Mouse (Mus musculus) CH12.LX (cell line): ENCODE measurements around the gene Prdm10. TPM values are rescaled to one million over a fixed set of nuclear protein-coding genes. Genes with fewer than 3 reads are reported as not detected.

Source experiments
- DNase-seq: peaks from one replicate; pipeline ENCODE4 v3.0.0-alpha.2; 2013; ENCODE audit errors: extremely low read depth
- H3K27ac ChIP-seq: 2 replicates; pipeline ENCODE4 v1.5.1; 2012; ENCODE audit warnings: low read depth, mild to moderate bottlenecking, control low read depth, moderate library complexity; ENCODE audit not compliant: insufficient read depth
- H3K27me3 ChIP-seq: replicated peaks from 2 replicates; pipeline ENCODE3; 2012; ENCODE audit warnings: inconsistent platforms
- H3K36me3 ChIP-seq, 2 experiments: replicated peaks in 1 of 2; 2 replicates each; pipeline versions ENCODE3 to v1.6.1; 2012; ENCODE audit warnings: inconsistent platforms in 1 of 2, low read length in 1 of 2, mild to moderate bottlenecking in 1 of 2, mixed read lengths in 1 of 2, moderate library complexity in 1 of 2; ENCODE audit not compliant: control insufficient read depth in 1 of 2, insufficient read depth in 1 of 2
- H3K4me1 ChIP-seq, 2 experiments: 2 replicates each; pipeline ENCODE4 v1.6.1; 2012; ENCODE audit warnings: inconsistent platforms in 1 of 2, moderate library complexity in 1 of 2; ENCODE audit not compliant: insufficient read depth in 2 of 2, control insufficient read depth in 1 of 2
- H3K4me2 ChIP-seq: 2 replicates; pipeline ENCODE4 v1.6.1; 2012; ENCODE audit warnings: low read depth, mild to moderate bottlenecking, control low read depth; ENCODE audit not compliant: poor library complexity, insufficient read depth, severe bottlenecking
- H3K4me3 ChIP-seq, 3 experiments: fragments of 150-350 bp in 1 of 3; sonication (generic) in 1 of 3; replicated peaks in 1 of 3; 2 replicates each; pipeline versions ENCODE3 to v1.5.1; 2011 to 2012; ENCODE audit warnings: low read depth in 2 of 3, low read length in 2 of 3, mild to moderate bottlenecking in 2 of 3, moderate library complexity in 2 of 3, control low read depth in 1 of 3, improper control_type of control experiment in 1 of 3, inconsistent platforms in 1 of 3, mixed read lengths in 1 of 3; ENCODE audit not compliant: poor library complexity in 1 of 3
- H3K79me2 ChIP-seq: replicated peaks from 2 replicates; pipeline ENCODE4 v1.6.1; 2012; ENCODE audit warnings: mild to moderate bottlenecking, moderate library complexity; ENCODE audit not compliant: control insufficient read depth, poor library complexity, insufficient read depth, severe bottlenecking; ENCODE audit errors: extremely low read depth
- H3K9ac ChIP-seq: 2 replicates; pipeline ENCODE4 v1.6.1; 2012; ENCODE audit warnings: low read depth, mild to moderate bottlenecking, control low read depth, moderate library complexity; ENCODE audit not compliant: insufficient read depth
- H3K9me3 ChIP-seq: replicated peaks from 2 replicates; pipeline ENCODE3; 2012; ENCODE audit warnings: low read length, inconsistent platforms, mixed read lengths
- BHLHE40 ChIP-seq: IDR thresholded peaks from 2 replicates; pipeline ENCODE4 v1.6.1; 2011; ENCODE audit warnings: mild to moderate bottlenecking, low read depth, low read length, improper control_type of control experiment
- CHD2 ChIP-seq: IDR thresholded peaks from 2 replicates; pipeline ENCODE4 v1.6.1; 2011; ENCODE audit warnings: low read length, improper control_type of control experiment
- E2F4 ChIP-seq: IDR thresholded peaks from 2 replicates; pipeline ENCODE4 v1.6.1; 2011; ENCODE audit warnings: low read depth, low read length, improper control_type of control experiment; ENCODE audit not compliant: insufficient replicate concordance
- ELF1 ChIP-seq: IDR thresholded peaks from 2 replicates; pipeline ENCODE4 v1.6.1; 2014; ENCODE audit warnings: low read depth, mild to moderate bottlenecking, inconsistent platforms, low read length, improper control_type of control experiment
- EP300 ChIP-seq: IDR thresholded peaks from 2 replicates; pipeline ENCODE4 v1.6.1; 2011; ENCODE audit warnings: low read length, improper control_type of control experiment
- ETS1 ChIP-seq: conservative IDR thresholded peaks from 2 replicates; pipeline ENCODE4 v1.6.1; 2012; ENCODE audit warnings: low read depth, mild to moderate bottlenecking, inconsistent platforms, low read length, improper control_type of control experiment, moderate library complexity
- IRF4 ChIP-seq: IDR thresholded peaks from 2 replicates; pipeline ENCODE4 v1.6.1; 2014; ENCODE audit warnings: low read depth, mild to moderate bottlenecking, inconsistent platforms, low read length, improper control_type of control experiment
- JUN ChIP-seq: IDR thresholded peaks from 2 replicates; pipeline ENCODE4 v1.6.1; 2011; ENCODE audit warnings: low read depth, mild to moderate bottlenecking, low read length, improper control_type of control experiment, moderate library complexity; ENCODE audit not compliant: insufficient read depth
- MAFK ChIP-seq: IDR thresholded peaks from 2 replicates; pipeline ENCODE4 v1.6.1; 2011; ENCODE audit warnings: low read length, improper control_type of control experiment; ENCODE audit not compliant: insufficient replicate concordance
- MAX ChIP-seq: IDR thresholded peaks from 2 replicates; pipeline ENCODE4 v1.6.1; 2011; ENCODE audit warnings: low read length, improper control_type of control experiment
- MXI1 ChIP-seq: IDR thresholded peaks from 2 replicates; pipeline ENCODE4 v1.6.1; 2011; ENCODE audit warnings: mild to moderate bottlenecking, low read depth, low read length, improper control_type of control experiment
- NELFE ChIP-seq: IDR thresholded peaks from 2 replicates; pipeline ENCODE4 v1.6.1; 2011; ENCODE audit warnings: low read depth, low read length, improper control_type of control experiment
- PAX5 ChIP-seq: IDR thresholded peaks from 2 replicates; pipeline ENCODE4 v1.6.1; 2012; ENCODE audit warnings: low read length, inconsistent platforms, mixed read lengths
- SIN3A ChIP-seq: IDR thresholded peaks from 2 replicates; pipeline ENCODE4 v1.6.1; 2012; ENCODE audit warnings: low read length, improper control_type of control experiment, inconsistent platforms
- SMC3 ChIP-seq: IDR thresholded peaks from 2 replicates; pipeline ENCODE4 v1.6.1; 2011; ENCODE audit warnings: low read depth, low read length, improper control_type of control experiment
- TCF12 ChIP-seq: IDR thresholded peaks from 2 replicates; pipeline ENCODE4 v1.6.1; 2014; ENCODE audit warnings: low read depth, mild to moderate bottlenecking, inconsistent platforms, low read length, improper control_type of control experiment
- ZKSCAN1 ChIP-seq: IDR thresholded peaks from 2 replicates; pipeline ENCODE4 v1.6.1; 2012; ENCODE audit warnings: low read depth, inconsistent platforms, low read length, improper control_type of control experiment, borderline replicate concordance
- ZMIZ1 ChIP-seq: IDR thresholded peaks from 2 replicates; pipeline ENCODE4 v1.6.1; 2012; ENCODE audit warnings: low read depth, mild to moderate bottlenecking, inconsistent platforms, low read length, improper control_type of control experiment
- dilution Hi-C: fragments of 300-500 bp; cut with MboI; formaldehyde crosslinking; loops from 2 replicates; pipeline ENCODE4 v1.14.3; 2020; ENCODE audit warnings: low sequenced_read_pairs; ENCODE audit not compliant: extremely low pct_unique_long_range_greater_than_20kb, extremely low pct_ligation_motif_present
- in situ Hi-C: fragments of 300-500 bp; cut with MboI; formaldehyde crosslinking; loops from 3 replicates; pipeline ENCODE4 v1.14.3; 2019; ENCODE audit warnings: low sequenced_read_pairs, low pct_ligation_motif_present, low pct_unique_long_range_greater_than_20kb, mixed read lengths
- polyA plus RNA-seq: library from polyadenylated mRNA; unstranded; fragments of >175 nt; gene quantifications from 2 replicates; pipeline ENCODE4 v1.2.1, GENCODE M21; 2012; ENCODE audit warnings: low read depth; ENCODE audit not compliant: insufficient read length
- total RNA-seq, 2 experiments: library from RNA; depleted of rRNA; stranded (reverse); fragments of 300-350 nt in 1 of 2; fragments of >200 nt in 1 of 2; gene quantifications; 2 replicates each; pipeline ENCODE4 v1.2.3; 2012 to 2014

Prdm10 gene
- total and polyA plus RNA-seq, 3 experiments = 4.5 to 6.7 (median 4.7) TPM

DNA sequence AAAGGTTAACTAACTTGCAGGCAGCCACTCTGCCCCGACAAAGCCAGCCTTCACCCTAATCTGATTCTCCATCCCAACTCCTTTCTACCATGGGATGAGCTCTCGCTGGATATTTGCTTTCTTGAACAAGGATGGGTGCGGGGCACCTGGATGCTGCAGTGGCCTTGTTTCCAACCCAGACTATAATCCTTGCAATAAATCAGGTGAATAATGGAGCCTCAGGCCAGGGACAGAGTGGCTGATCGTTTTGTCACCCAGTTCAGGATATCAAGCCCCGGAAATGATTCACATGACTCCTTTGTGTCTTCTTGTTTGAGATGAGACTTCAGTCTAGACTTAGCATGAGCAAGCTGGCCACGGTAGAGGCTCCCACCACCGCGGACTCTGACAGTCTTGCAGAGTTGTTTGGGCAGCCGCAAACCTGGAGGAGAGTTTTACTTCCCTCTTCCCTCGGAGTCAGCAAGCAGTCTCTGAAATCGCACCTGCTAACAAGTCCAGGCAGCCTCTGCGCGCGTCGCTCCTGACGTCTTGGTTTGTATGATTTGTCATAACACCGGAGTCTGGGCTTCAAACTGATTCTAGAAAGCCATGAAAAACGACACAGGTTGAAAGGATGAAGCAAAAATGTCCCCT is 36.9 kb upstream of the Prdm10 start:
- peaks cover 6 to 23% of the 10 kb centered on the region in 2 experiments; a peak in 3 of 4 replicates for H3K4me1 ChIP-seq
- in situ Hi-C loops (no loop called here), dilution Hi-C loops (no loop called here)
- peak; percentile 80 for DNase-seq
- H3K4me3 ChIP-seq = peak overlapping the region in 1 of 3 experiments; percentile 5
- H3K9ac ChIP-seq = peak overlapping the region; percentile 9; the same call in 1 of the 2 replicates
- peak; percentile 34; the same call in 1 of the 2 replicates for TF ChIP-seq BHLHE40
- peak; percentile 53 for TF ChIP-seq MAX
- TF ChIP-seq ELF1 = peak; percentile 24; the same call in 1 of the 2 replicates
- TF ChIP-seq ETS1 = peak; percentile 9; the same call in 1 of the 2 replicates
- no peak for TF ChIP-seq SMC3
- no peak for TF ChIP-seq SIN3A
- TF ChIP-seq ZMIZ1 = no peak
- peak; percentile 64; the same call in 1 of the 2 replicates for TF ChIP-seq IRF4
- TF ChIP-seq JUN = no peak
- TF ChIP-seq EP300 = peak; percentile 54; the same call in 1 of the 2 replicates
- TF ChIP-seq E2F4 = peak; percentile 32; the same call in 1 of the 2 replicates
- peak; percentile 9; the same call in 1 of the 2 replicates for TF ChIP-seq TCF12
- TF ChIP-seq, all 38 proteins: peak for 8
- peak overlapping the region; percentile 63 for H3K4me2 ChIP-seq
- H3K9me3 ChIP-seq = no peaks in the 10 kb centered on the region
- no peak overlapping the region for H3K27ac ChIP-seq
- H3K27me3 ChIP-seq = no peaks in the 10 kb centered on the region
- no peaks in the 10 kb centered on the region for H3K36me3 ChIP-seq
- no peaks in the 10 kb centered on the region for H3K79me2 ChIP-seq

DNA sequence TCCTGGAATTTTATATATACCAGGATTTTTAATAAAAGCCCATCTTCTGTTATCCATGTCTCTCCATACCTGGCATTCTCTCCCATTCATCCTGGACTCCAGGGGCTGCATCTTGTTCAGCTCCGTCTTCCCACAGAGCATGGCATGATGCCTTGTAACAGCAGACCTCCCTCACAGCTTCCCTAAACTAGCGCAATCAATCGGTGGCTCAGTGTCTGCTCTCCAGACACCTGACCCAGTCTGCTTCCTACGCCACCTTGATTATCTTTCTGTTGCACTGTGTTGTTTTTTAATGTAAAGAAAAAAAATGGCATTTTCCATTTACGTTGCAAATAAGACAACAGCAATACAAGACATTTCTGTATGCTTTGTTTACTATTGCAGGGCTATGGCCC is 36.4 kb upstream of the Prdm10 start:
- Histone ChIP-seq H3K79me2 (no peaks in the 10 kb centered on the region), H3K9me3 (no peaks in the 10 kb centered on the region), H3K36me3 (no peaks in the 10 kb centered on the region), H3K9ac (no peak overlapping the region), H3K4me1 (peaks cover 6 to 23% of the 10 kb centered on the region in 2 experiments; a peak in 3 of 4 replicates), H3K4me3 (no peak overlapping the region), H3K4me2 (peak overlapping the region; percentile 63; the same call in 1 of the 2 replicates), H3K27me3 (no peaks in the 10 kb centered on the region), H3K27ac (no peak overlapping the region)
- in situ Hi-C loops (no loop called here), dilution Hi-C loops (no loop called here)
- TF ChIP-seq NELFE = no peak
- no peak for TF ChIP-seq BHLHE40
- no peak for TF ChIP-seq ZKSCAN1
- TF ChIP-seq SMC3 = no peak
- no peak for TF ChIP-seq ETS1
- no peak for TF ChIP-seq MXI1
- TF ChIP-seq CHD2 = no peak
- no peak for TF ChIP-seq MAFK
- no peak for TF ChIP-seq TCF12
- no peak for TF ChIP-seq PAX5
- no peak for DNase-seq
